Mouse (Mus musculus) right cerebral cortex, postnatal 25 days (tissue): ENCODE measurements at regions not wholly inside any gene's neighbourhood (a gene's known extent, or its start where the extent isn't known, plus 50 kb on each side); places are given as distances from the start of the nearest gene placed in this dataset.

Experiments used
- DNase-seq: peaks from one replicate; pipeline ENCODE4 v3.0.0; 2022

- no peak for DNase-seq
Observed at GRCm38 (mm10) chr17:54483901-54484300, 185.1 kb upstream of the Slc5a7 start.

- no peak for DNase-seq
Observed at GRCm38 (mm10) chr17:54439910-54440309, 141.1 kb upstream of the Slc5a7 start.

GRCm38 (mm10) chr17:54438435-54438834, 139.6 kb upstream of the Slc5a7 start:
- DNase-seq: peak; percentile 20

GRCm38 (mm10) chr17:54429922-54430321, 131.1 kb upstream of the Slc5a7 start:
- no peak for DNase-seq

- DNase-seq: no peak
Observed at GRCm38 (mm10) chr17:54414260-54414659, 115.4 kb upstream of the Slc5a7 start.

- DNase-seq: no peak
Observed at GRCm38 (mm10) chr17:54396476-54396875, 97.6 kb upstream of the Slc5a7 start.

- no peak for DNase-seq
Observed at GRCm38 (mm10) chr17:54377500-54377899, 78.7 kb upstream of the Slc5a7 start.

GRCm38 (mm10) chr17:54368611-54369010, 69.8 kb upstream of the Slc5a7 start:
- DNase-seq: peak; percentile 32

GRCm38 (mm10) chr17:54367948-54368347, 69.1 kb upstream of the Slc5a7 start:
- DNase-seq: no peak

GRCm38 (mm10) chr17:54362991-54363390, 64.2 kb upstream of the Slc5a7 start:
- no peak for DNase-seq

- no peak for DNase-seq
Observed at GRCm38 (mm10) chr17:54353063-54353462, 54.2 kb upstream of the Slc5a7 start.

GRCm38 (mm10) chr17:54350881-54351280, 52.0 kb upstream of the Slc5a7 start:
- no peak for DNase-seq
